Mouse (Mus musculus): ENCODE data around the gene Bcas3. TPM values are rescaled to one million over a fixed set of nuclear protein-coding genes. Genes with fewer than 3 reads are reported as not detected.

Bcas3 gene
- polyA plus RNA-seq, 1 experiment from 2014 or later, result 33.3 TPM

DNA sequence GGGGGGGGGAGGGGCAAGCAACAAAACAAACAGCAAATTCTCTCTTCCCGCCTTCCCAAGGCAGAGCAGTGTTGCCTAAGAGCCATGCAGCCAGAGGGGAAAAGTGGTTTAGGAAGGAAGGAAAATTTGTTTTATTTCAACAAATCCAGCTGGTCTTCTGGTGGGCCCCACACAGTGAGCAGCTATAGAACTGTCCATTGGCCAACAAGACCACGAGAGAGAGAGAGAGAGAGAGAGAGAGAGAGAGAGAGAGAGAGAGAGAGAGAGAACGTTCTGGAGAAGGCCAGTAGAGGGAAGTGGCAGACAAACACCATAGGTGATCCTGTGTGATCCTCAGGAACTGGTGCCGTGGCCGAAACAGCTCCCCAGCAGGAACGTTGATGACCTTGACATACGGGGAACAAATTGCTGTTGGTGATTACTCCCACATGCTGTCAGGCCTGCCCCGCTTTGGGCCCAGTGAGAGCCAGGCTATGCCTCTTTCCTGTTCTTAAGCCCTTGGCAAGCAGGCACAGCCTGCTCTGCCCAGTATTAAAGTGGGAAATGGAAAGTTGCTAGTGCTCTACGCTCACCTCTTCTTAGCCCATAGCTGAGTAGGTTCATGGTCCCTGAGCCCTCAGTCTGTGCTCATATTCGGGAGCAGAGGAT lies 323.5 kb downstream of the Bcas3 start:
- H3K4me2 ChIP-seq (replicated peaks; ENCODE audit: low read depth, low read length), result no peak overlapping the region
- H3K9me3 ChIP-seq (ENCODE audit: control insufficient read depth, low read length), result no peaks in the 10 kb centered on the region
- DNase-seq (ENCODE audit: low spot score) (no peak), ATAC-seq (ENCODE audit: low FRiP score) (no peak)
- 64% methylated on average over 10 of the region's 10 CpGs for WGBS
- no peaks in the 10 kb centered on the region for H3K27me3 ChIP-seq (ENCODE audit: control insufficient read depth, insufficient read depth, low read length)
- H3K36me3 ChIP-seq (ENCODE audit: control insufficient read depth, insufficient read depth, low read length), result no peaks in the 10 kb centered on the region
- H3K4me3 ChIP-seq (ENCODE audit: low read depth, low read length), result no peak overlapping the region
- H3K9ac ChIP-seq (ENCODE audit: low read depth, low read length), result no peak overlapping the region
- 0 out of 2 replicates have a peak, but pooled peaks cover 2% of the 10 kb centered on the region for H3K4me1 ChIP-seq (replicated peaks; ENCODE audit: control insufficient read depth, insufficient read depth, low read length)
- no peak overlapping the region for H3K27ac ChIP-seq (ENCODE audit: low read depth, low read length)

DNA sequence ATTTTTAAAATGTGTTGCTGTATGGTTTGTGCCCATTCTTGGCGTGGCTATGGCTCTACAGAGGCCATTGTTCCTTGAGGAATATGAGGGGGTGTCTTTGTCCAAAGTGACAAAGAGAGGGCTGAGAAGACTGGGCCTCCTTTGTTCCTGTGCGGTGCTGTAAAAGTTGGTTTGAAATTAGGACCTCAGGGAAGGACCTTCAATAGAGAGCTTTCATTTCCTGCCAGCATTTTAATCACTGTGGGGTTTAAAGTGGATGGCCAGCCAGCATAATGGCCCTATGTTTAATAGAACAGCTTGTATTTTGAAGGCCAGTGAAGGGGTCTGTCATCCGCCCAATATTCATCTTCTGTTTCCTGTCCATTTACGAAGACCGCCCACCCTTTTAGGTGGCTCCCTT lies 325.7 kb downstream of the Bcas3 start:
- 46% methylated on average over 5 of the region's 5 CpGs for WGBS
- Histone ChIP-seq H3K27me3 (ENCODE audit: control insufficient read depth, insufficient read depth, low read length) (no peaks in the 10 kb centered on the region), H3K4me3 (ENCODE audit: low read depth, low read length) (no peak overlapping the region), H3K27ac (ENCODE audit: low read depth, low read length) (peak overlapping the region; percentile 62), H3K9ac (ENCODE audit: low read depth, low read length) (no peak overlapping the region), H3K4me1 (replicated peaks; ENCODE audit: control insufficient read depth, insufficient read depth, low read length) (0 out of 2 replicates have a peak, but pooled peaks cover 2% of the 10 kb centered on the region), H3K36me3 (ENCODE audit: control insufficient read depth, insufficient read depth, low read length) (no peaks in the 10 kb centered on the region), H3K4me2 (replicated peaks; ENCODE audit: low read depth, low read length) (no peak overlapping the region), H3K9me3 (ENCODE audit: control insufficient read depth, low read length) (no peaks in the 10 kb centered on the region)
- peak; percentile 49 for DNase-seq (ENCODE audit: low spot score)
- peak; percentile 76 for ATAC-seq (ENCODE audit: low FRiP score)

DNA sequence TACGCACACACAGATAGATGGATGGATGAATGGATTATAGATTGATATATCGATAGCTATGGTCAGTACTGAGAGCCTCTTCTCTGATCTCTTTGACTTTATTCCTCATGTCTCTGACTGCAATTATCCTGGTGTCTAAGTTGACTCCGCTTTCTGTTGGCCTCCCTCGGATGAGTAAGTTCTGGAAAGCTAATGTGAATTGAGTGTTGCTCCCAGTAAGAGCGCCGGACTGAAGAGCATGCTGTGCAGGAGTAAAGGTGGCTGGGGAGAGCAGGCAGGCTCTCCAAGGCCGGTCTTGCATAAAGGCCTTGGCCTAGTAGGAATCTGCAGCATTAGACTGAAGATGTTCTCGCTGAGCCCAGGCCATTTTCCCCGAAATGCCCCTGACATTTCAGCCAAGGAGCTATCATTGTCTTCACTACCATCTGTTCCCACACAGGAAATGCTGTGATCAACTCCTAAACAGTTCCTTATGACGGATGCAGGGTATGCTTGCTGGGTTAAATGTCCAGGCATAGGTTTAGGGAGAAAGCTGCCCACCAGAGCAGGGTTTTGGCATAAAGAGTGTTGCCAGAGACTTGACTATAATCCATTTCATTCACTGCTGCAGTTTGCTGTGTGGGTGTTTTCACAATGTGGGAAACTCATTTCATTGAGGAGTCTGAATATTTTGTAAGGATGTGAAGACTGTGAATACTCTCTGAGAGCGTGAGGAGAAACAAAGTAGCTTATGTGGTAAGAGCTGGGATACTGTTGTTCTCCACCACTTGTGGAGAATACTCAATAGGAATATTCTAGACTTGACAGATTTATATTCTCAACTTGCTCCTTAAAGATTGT lies 328.8 kb downstream of the Bcas3 start:
- Histone ChIP-seq H3K9me3 (ENCODE audit: control insufficient read depth, low read length) (no peaks in the 10 kb centered on the region), H3K4me3 (ENCODE audit: low read depth, low read length) (no peak overlapping the region), H3K9ac (ENCODE audit: low read depth, low read length) (no peak overlapping the region), H3K36me3 (ENCODE audit: control insufficient read depth, insufficient read depth, low read length) (no peaks in the 10 kb centered on the region), H3K4me1 (replicated peaks; ENCODE audit: control insufficient read depth, insufficient read depth, low read length) (0 out of 2 replicates have a peak, but pooled peaks cover 2% of the 10 kb centered on the region), H3K4me2 (replicated peaks; ENCODE audit: low read depth, low read length) (no peak overlapping the region), H3K27ac (ENCODE audit: low read depth, low read length) (no peak overlapping the region), H3K27me3 (ENCODE audit: control insufficient read depth, insufficient read depth, low read length) (no peaks in the 10 kb centered on the region)
- WGBS, result 89% methylated on average over 11 of the region's 11 CpGs
- ATAC-seq (ENCODE audit: low FRiP score), result no peak
- no peak for DNase-seq (ENCODE audit: low spot score)

DNA sequence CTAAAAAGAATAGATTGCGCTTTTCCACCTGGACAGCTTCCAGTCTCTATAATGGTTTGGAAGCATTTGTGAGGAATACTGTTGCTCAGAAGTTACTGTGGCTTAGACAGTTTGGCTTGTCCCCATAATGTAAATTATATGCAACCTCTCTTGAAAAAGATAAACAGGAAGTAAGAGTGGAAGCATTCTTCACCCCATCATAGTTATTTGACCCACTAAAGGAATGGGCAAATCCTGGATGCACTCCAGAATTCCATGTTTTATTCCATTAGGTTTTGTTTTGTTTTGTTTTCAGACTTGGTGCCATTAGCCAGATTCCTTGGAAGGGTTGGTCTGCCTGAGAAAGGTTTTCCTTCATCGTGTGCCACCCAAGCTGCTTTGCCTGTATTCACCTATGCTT lies 332.0 kb downstream of the Bcas3 start:
- 94% methylated on average over 2 of the region's 2 CpGs for WGBS
- Histone ChIP-seq H3K27ac (ENCODE audit: low read depth, low read length) (no peak overlapping the region), H3K9me3 (ENCODE audit: control insufficient read depth, low read length) (no peaks in the 10 kb centered on the region), H3K4me3 (ENCODE audit: low read depth, low read length) (no peak overlapping the region), H3K4me2 (replicated peaks; ENCODE audit: low read depth, low read length) (no peak overlapping the region), H3K36me3 (ENCODE audit: control insufficient read depth, insufficient read depth, low read length) (no peaks in the 10 kb centered on the region), H3K9ac (ENCODE audit: low read depth, low read length) (no peak overlapping the region), H3K4me1 (replicated peaks; ENCODE audit: control insufficient read depth, insufficient read depth, low read length) (no peaks in the 10 kb centered on the region), H3K27me3 (ENCODE audit: control insufficient read depth, insufficient read depth, low read length) (no peaks in the 10 kb centered on the region)
- DNase-seq (ENCODE audit: low spot score) (no peak), ATAC-seq (ENCODE audit: low FRiP score) (no peak)

DNA sequence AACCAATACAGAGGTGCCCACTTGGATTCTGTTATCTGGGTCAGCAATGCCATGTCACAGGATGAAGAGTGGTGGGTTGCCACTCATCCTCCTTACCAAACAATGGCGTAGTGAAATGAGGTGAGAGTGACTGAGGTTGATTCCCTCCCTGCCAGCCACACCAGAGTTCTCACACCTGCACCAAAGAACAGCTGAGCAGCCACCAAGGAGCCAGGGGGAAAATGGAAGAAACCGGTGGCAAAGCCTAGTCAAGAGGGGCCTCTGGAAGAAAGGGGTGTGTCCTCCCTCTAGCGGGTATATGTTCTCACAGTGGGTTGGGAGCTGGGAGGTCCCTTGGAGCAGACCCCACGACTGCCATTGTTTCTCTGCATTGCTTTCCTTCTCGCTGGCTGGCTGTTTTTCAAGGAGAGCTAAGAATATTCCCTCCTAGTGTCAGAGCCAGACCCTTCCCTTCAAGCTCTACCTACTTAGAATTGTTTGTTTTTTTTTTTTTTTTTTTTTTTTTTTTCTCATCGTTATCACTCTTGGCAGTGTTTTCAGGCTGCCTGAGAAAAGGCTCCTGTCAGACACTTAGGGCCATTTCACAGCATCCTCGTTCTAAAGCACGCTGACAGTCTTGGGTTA lies 335.0 kb downstream of the Bcas3 start:
- H3K4me2 ChIP-seq (replicated peaks; ENCODE audit: low read depth, low read length), result no peak overlapping the region
- DNase-seq (ENCODE audit: low spot score) (no peak), ATAC-seq (ENCODE audit: low FRiP score) (no peak)
- 49% methylated on average over 8 of the region's 8 CpGs for WGBS
- H3K27ac ChIP-seq (ENCODE audit: low read depth, low read length), result no peak overlapping the region
- H3K36me3 ChIP-seq (ENCODE audit: control insufficient read depth, insufficient read depth, low read length), result no peaks in the 10 kb centered on the region
- H3K27me3 ChIP-seq (ENCODE audit: control insufficient read depth, insufficient read depth, low read length), result no peaks in the 10 kb centered on the region
- H3K4me1 ChIP-seq (replicated peaks; ENCODE audit: control insufficient read depth, insufficient read depth, low read length), result no peaks in the 10 kb centered on the region; the same call in 1 of the 2 replicates
- no peaks in the 10 kb centered on the region for H3K9me3 ChIP-seq (ENCODE audit: control insufficient read depth, low read length)
- H3K9ac ChIP-seq (ENCODE audit: low read depth, low read length), result no peak overlapping the region
- H3K4me3 ChIP-seq (ENCODE audit: low read depth, low read length), result no peak overlapping the region

DNA sequence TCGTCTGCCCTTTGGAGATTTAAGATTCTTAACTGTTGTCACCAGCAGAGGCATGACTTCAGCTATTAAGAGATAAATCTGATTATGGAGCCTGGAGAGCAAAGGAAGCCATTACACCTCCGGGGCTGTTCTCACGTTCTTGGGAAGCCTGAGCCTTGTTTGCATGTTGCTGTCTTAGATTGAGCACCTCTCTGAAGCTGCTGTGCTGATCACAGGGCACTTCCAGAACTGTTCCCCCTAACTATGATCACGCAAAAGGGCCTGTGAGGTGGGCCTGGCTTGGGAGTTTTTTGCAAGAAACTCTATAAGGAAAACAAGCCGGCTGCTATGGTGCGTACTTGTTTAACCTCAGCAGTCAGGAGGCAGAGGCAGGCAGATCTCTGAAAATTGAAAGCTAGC lies 335.5 kb downstream of the Bcas3 start:
- Histone ChIP-seq H3K4me1 (replicated peaks; ENCODE audit: control insufficient read depth, insufficient read depth, low read length) (no peaks in the 10 kb centered on the region; the same call in 1 of the 2 replicates), H3K27ac (ENCODE audit: low read depth, low read length) (no peak overlapping the region), H3K36me3 (ENCODE audit: control insufficient read depth, insufficient read depth, low read length) (no peaks in the 10 kb centered on the region), H3K4me3 (ENCODE audit: low read depth, low read length) (no peak overlapping the region), H3K9ac (ENCODE audit: low read depth, low read length) (no peak overlapping the region), H3K4me2 (replicated peaks; ENCODE audit: low read depth, low read length) (no peak overlapping the region), H3K9me3 (ENCODE audit: control insufficient read depth, low read length) (no peaks in the 10 kb centered on the region), H3K27me3 (ENCODE audit: control insufficient read depth, insufficient read depth, low read length) (no peaks in the 10 kb centered on the region)
- ATAC-seq (ENCODE audit: low FRiP score), result no peak
- DNase-seq (ENCODE audit: low spot score), result no peak
- 82% methylated on average over 6 of the region's 6 CpGs for WGBS

DNA sequence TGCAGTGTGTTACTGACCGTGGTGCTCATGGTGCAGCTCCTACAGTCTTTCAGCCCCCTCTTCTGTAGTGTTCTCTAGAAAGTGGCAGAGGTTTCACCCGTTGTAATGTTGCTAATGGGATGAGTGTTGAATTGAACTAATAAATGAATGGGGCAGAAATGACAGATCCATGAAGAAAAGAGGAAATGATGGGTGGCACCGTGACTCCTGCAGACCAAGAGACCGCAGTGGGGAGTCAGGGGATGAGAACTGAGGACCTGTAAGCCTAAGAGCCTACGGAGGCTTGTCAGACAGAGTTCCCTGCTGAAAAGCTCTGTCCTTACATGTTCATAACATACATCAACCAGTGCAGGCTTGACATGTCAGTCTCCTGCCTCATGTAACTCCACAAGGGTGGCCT lies 336.3 kb downstream of the Bcas3 start:
- H3K4me3 ChIP-seq (ENCODE audit: low read depth, low read length), result no peak overlapping the region

DNA sequence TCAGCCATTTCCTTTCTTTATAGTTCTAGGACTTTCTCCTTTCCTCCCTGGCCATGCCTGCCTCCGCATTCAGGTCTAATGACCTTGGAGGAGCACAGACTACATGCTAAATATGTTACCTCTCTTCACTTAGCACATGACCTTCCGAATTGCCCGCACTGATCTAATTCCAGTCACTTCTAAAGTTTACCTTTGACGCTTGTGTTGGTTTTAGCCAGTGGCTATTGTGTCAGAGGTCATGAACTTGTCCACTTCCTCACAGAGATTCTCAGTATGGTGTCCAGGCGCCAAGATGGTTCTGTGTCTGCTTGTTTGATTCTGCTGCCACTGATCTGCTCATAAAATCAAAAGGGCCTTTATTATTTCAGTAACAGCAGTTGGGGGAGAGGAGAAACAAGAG lies 338.3 kb downstream of the Bcas3 start:
- H3K9ac ChIP-seq (ENCODE audit: low read depth, low read length), result no peak overlapping the region
- H3K4me2 ChIP-seq (replicated peaks; ENCODE audit: low read depth, low read length), result no peak overlapping the region
- H3K27ac ChIP-seq (ENCODE audit: low read depth, low read length), result no peak overlapping the region
- no peaks in the 10 kb centered on the region; the same call in 1 of the 2 replicates for H3K27me3 ChIP-seq (ENCODE audit: control insufficient read depth, insufficient read depth, low read length)
- no peaks in the 10 kb centered on the region for H3K9me3 ChIP-seq (ENCODE audit: control insufficient read depth, low read length)
- H3K4me1 ChIP-seq (replicated peaks; ENCODE audit: control insufficient read depth, insufficient read depth, low read length), result peaks cover 2% of the 10 kb centered on the region
- no peak overlapping the region for H3K4me3 ChIP-seq (ENCODE audit: low read depth, low read length)
- WGBS, result 44% methylated on average over 5 of the region's 5 CpGs
- H3K36me3 ChIP-seq (ENCODE audit: control insufficient read depth, insufficient read depth, low read length), result no peaks in the 10 kb centered on the region
- ATAC-seq (ENCODE audit: low FRiP score) (no peak), DNase-seq (ENCODE audit: low spot score) (no peak)

More for the DNA sequence above, 336.3 kb downstream of the Bcas3 start:
- Histone ChIP-seq H3K36me3 (ENCODE audit: control insufficient read depth, insufficient read depth, low read length) (no peaks in the 10 kb centered on the region), H3K27ac (ENCODE audit: low read depth, low read length) (no peak overlapping the region), H3K9me3 (ENCODE audit: control insufficient read depth, low read length) (no peaks in the 10 kb centered on the region), H3K9ac (ENCODE audit: low read depth, low read length) (no peak overlapping the region), H3K27me3 (ENCODE audit: control insufficient read depth, insufficient read depth, low read length) (no peaks in the 10 kb centered on the region), H3K4me2 (replicated peaks; ENCODE audit: low read depth, low read length) (no peak overlapping the region), H3K4me1 (replicated peaks; ENCODE audit: control insufficient read depth, insufficient read depth, low read length) (no peaks in the 10 kb centered on the region; the same call in 1 of the 2 replicates)
- DNase-seq (ENCODE audit: low spot score) (no peak), ATAC-seq (ENCODE audit: low FRiP score) (no peak)
- WGBS, result 92% methylated on average over 5 of the region's 5 CpGs
